Mouse (Mus musculus): Measurements from ENCODE around the gene Apol7e. TPM values are rescaled to one million over a fixed set of nuclear protein-coding genes. Genes with fewer than 3 reads are reported as not detected.

Apol7e gene
- polyA plus RNA-seq, 1 experiment from 2014 or later = not detected

DNA sequence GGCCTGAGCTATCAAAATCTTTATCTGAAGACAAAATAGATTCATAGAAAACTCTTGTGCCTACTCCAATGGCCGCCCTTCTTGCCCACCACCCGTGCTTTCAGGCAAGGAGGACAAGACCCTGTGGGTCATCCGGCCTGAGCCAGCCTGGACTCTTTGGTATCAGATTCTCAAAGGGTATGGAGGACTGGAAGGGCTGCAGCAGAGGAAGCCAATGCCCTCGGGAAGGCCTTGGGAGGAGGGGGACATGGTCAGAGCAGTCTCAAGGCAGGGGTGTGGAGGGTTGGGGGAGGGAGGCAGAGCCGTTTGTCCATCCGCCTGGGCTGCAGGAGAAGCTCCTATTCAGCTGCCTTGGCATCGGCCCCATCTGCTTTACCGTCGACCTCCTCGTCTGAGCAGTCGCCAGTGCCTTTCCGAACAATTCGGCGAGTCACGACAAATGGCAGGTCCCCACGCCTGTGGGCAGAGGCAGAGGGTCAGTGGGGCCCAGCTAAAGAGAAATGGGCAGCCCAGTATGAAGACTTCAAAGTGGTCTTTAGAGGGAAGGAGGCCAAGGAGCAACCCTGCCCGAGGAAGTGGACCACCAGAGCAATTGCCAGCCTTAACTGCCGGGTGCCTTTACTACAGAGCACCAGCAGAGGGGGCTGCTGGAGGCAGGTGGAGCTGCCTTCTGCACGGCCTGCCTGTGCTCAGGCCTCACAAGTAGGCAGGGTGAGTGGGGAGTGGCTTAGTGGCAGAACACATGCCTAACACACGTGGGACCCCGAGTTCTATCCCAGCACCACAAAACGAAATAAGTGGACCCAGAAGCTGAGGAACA lies 63.1 kb downstream of the Apol7e start:
- ATAC-seq (replicated peaks; ENCODE audit: low FRiP score) = 0 out of 2 replicates have a peak, but pooled peaks have one; percentile 33
- Histone ChIP-seq H3K9ac (no peak overlapping the region), H3K4me2 (no peak overlapping the region), H3K4me1 (no peaks in the 10 kb centered on the region), H3K27ac (no peak overlapping the region), H3K9me3 (replicated peaks) (no peaks in the 10 kb centered on the region), H3K4me3 (replicated peaks) (no peak overlapping the region), H3K27me3 (no peaks in the 10 kb centered on the region), H3K36me3 (peaks cover 78% of the 10 kb centered on the region)
- 68% methylated on average over 22 of the region's 22 CpGs for WGBS

DNA sequence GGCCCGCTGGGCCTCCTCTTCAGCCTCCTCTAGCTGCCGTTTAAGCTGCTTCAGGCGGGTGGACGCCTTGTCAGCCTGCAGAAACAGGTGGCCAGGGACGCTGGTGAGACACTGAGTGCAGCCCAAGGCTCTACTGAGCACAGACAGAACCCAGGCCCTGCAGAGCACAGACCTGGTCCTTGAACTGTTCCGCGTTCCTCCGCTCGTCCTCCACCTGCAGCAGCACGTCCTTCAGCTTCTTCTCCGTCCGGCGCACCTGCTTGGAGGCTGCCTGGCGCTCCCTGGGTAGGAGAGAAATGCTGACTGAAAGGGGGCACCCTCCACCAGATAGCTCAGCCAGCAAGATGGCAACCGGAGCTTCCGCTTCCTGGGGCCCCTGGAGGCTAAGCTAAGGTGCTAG lies 64.4 kb downstream of the Apol7e start:
- 90% methylated on average over 16 of the region's 16 CpGs for WGBS

DNA sequence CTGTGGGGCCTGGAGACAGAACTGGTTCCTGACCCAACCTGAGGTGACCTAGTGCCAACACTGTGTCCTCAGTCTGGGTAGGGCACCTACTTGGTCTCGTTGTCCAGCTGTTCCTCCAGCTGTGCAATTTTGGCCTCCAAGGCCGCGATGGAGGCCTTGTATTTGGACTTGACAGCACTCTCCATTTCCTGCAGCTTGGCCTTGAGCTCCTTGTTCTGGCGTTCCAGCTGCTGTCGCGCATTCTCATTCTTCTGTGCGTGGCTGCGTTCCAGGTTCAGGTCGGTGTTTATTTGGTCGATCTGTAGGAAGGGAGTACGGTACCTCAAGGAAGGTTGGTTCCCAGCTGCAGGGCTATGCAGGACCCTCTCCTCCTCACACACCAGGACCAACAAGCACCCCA lies 65.0 kb downstream of the Apol7e start:
- Histone ChIP-seq H3K27me3 (no peaks in the 10 kb centered on the region), H3K4me1 (no peaks in the 10 kb centered on the region), H3K4me3 (replicated peaks) (no peak overlapping the region), H3K36me3 (peaks cover 97% of the 10 kb centered on the region), H3K9ac (no peak overlapping the region), H3K4me2 (no peak overlapping the region), H3K9me3 (replicated peaks) (no peaks in the 10 kb centered on the region), H3K27ac (no peak overlapping the region)
- no peak for ATAC-seq (replicated peaks; ENCODE audit: low FRiP score)
- 77% methylated on average over 11 of the region's 11 CpGs for WGBS

More for the DNA sequence above, 64.4 kb downstream of the Apol7e start:
- Histone ChIP-seq H3K27ac (no peak overlapping the region), H3K27me3 (no peaks in the 10 kb centered on the region), H3K4me1 (no peaks in the 10 kb centered on the region), H3K36me3 (peaks cover 90% of the 10 kb centered on the region), H3K9me3 (replicated peaks) (no peaks in the 10 kb centered on the region), H3K4me3 (replicated peaks) (no peak overlapping the region), H3K9ac (no peak overlapping the region), H3K4me2 (no peak overlapping the region)
- ATAC-seq (replicated peaks; ENCODE audit: low FRiP score) = no peak

DNA sequence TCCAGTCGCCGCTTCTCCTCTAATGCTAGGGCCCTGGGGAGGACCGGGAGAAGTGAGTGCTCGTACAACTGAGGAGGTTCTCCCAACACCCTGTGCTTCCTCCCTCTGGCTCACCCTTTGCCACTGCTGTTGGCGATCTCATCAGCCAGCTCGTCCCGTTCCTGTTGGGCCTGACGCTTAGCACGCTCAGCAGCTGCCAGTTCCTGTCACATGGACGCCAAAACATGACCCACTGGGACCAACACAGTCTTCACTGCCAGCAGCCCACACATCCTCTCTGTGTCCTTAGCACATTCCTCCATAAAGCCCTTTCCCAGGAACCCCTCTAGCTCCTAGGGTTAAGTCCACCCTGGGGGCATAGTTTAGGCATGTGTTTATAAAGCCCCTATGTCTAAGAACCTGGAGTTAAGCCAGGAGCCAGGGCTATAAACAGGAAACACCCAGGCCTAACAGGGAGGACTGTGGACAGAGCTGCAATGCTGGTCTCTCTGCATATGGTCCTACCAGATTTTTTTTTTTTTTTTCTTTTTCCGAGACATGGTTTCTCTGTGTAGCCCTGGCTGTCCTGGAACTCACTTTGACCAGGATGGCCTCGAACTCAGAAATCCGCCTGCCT lies 65.8 kb downstream of the Apol7e start:
- H3K9me3 ChIP-seq (replicated peaks) = no peaks in the 10 kb centered on the region
- 81% methylated on average over 13 of the region's 13 CpGs for WGBS
- H3K4me2 ChIP-seq = no peak overlapping the region
- H3K4me3 ChIP-seq (replicated peaks) = no peak overlapping the region
- no peaks in the 10 kb centered on the region for H3K27me3 ChIP-seq
- peaks cover 100% of the 10 kb centered on the region for H3K36me3 ChIP-seq
- no peak overlapping the region for H3K27ac ChIP-seq
- H3K4me1 ChIP-seq = no peaks in the 10 kb centered on the region
- H3K9ac ChIP-seq = no peak overlapping the region
- no peak for ATAC-seq (replicated peaks; ENCODE audit: low FRiP score)

DNA sequence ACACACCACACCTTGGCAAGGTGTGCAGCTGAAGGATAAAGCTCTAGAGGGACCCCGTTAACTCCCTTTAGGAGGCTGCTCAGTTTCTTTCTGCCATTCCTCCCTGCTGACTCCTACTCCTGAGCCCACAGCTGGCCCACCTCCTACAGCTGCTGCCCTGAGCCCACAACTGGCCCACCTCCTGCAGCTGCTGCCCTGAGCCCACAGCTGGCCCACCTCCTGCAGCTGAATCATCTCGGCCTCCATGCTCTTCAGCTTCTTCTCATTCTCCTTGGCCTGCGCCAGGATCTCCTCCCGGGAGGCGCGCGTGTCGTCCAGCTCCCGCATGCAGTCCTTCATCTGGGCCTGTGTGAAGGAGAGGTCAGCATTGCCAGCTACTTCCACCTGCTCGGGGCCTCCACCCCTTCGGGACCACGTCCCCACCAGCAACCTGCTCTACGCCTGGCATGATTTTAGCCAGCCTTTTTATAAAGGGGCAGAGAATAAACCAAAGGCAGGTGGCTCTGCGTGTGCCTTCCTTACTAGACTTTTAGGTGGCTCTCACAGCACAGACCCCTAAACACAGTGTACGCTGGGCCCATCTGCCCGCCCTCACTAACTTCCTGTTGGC lies 66.9 kb downstream of the Apol7e start:
- Histone ChIP-seq H3K4me1 (no peaks in the 10 kb centered on the region), H3K36me3 (peaks cover 100% of the 10 kb centered on the region), H3K4me3 (replicated peaks) (no peak overlapping the region), H3K9ac (no peak overlapping the region), H3K9me3 (replicated peaks) (no peaks in the 10 kb centered on the region), H3K27me3 (no peaks in the 10 kb centered on the region), H3K27ac (no peak overlapping the region), H3K4me2 (no peak overlapping the region)
- 90% methylated on average over 16 of the region's 16 CpGs for WGBS
- ATAC-seq (replicated peaks; ENCODE audit: low FRiP score) = no peak

DNA sequence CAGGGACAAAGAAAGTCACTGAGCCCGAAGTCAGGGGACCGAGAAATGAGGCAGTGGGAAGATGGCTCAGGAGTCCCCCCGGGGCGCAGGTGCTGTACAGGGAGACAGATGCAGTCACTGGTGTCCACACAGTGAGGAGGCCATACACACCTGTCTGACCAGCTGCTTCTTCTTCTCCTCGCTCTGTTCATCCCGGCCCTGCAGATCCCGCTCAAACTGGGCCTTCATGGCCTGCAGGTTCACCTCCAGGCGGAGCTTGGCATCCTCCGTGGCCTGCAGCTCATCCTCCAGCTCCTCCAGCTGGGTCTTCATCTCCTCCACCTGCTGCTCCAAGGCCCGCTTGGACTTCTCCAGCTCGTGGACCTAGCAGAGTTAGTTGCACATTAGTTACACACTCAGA lies 68.3 kb downstream of the Apol7e start:
- Histone ChIP-seq H3K4me3 (replicated peaks) (no peak overlapping the region), H3K4me1 (no peaks in the 10 kb centered on the region), H3K9ac (no peak overlapping the region), H3K9me3 (replicated peaks) (no peaks in the 10 kb centered on the region), H3K27ac (no peak overlapping the region), H3K27me3 (no peaks in the 10 kb centered on the region), H3K36me3 (peaks cover 100% of the 10 kb centered on the region), H3K4me2 (no peak overlapping the region)
- WGBS = 91% methylated on average over 11 of the region's 11 CpGs
- ATAC-seq (replicated peaks; ENCODE audit: low FRiP score) = no peak

Other genes with a start within 250 kb of the Apol7e start
- gene Apol10a, start 221.8 kb upstream of the Apol7e start, polyA plus RNA-seq (2015; fragmentation: Nextera tagmentation; extraction: Ambion mirVana) = not detected in 2 replicates
- not detected in 2 replicates for gene Apol11a, start 190.6 kb upstream of the Apol7e start, polyA plus RNA-seq (2015; fragmentation: Nextera tagmentation; extraction: Ambion mirVana)
- not detected in 2 replicates for gene Apol7c, start 165.5 kb upstream of the Apol7e start, polyA plus RNA-seq (2015; fragmentation: Nextera tagmentation; extraction: Ambion mirVana)
- not detected in 2 replicates for gene 1700025B11Rik, start 137.0 kb upstream of the Apol7e start, polyA plus RNA-seq (2015; fragmentation: Nextera tagmentation; extraction: Ambion mirVana)
- 0.12 and 0.23 TPM in 2 replicates for gene Apol10b, start 102.7 kb upstream of the Apol7e start, polyA plus RNA-seq (2015; fragmentation: Nextera tagmentation; extraction: Ambion mirVana)
- gene Gm36245, start 99.6 kb upstream of the Apol7e start, polyA plus RNA-seq (2015; fragmentation: Nextera tagmentation; extraction: Ambion mirVana) = not detected in 2 replicates
- gene Apol11b, start 55.6 kb upstream of the Apol7e start, polyA plus RNA-seq (2015; fragmentation: Nextera tagmentation; extraction: Ambion mirVana) = 0.08 and 0.19 TPM in 2 replicates
- gene Apol9b, start 30.2 kb downstream of the Apol7e start, polyA plus RNA-seq (2015; fragmentation: Nextera tagmentation; extraction: Ambion mirVana) = not detected in 2 replicates
- 0.26 and 0.45 TPM in 2 replicates for gene Apol8, start 58.1 kb downstream of the Apol7e start, polyA plus RNA-seq (2015; fragmentation: Nextera tagmentation; extraction: Ambion mirVana)
- gene Myh9, start 143.3 kb downstream of the Apol7e start, polyA plus RNA-seq (2015; fragmentation: Nextera tagmentation; extraction: Ambion mirVana) = 56.2 and 60.2 TPM in 2 replicates
- 240 and 253 TPM in 2 replicates for gene Txn2, start 230.1 kb downstream of the Apol7e start, polyA plus RNA-seq (2015; fragmentation: Nextera tagmentation; extraction: Ambion mirVana)